Mouse (Mus musculus) gastrocnemius, postnatal 36 days (tissue): Measurements from ENCODE around the gene Zfp85. TPM values are rescaled to one million over a fixed set of nuclear protein-coding genes. Genes with fewer than 3 reads are reported as not detected.

ENCODE experiments used
- total RNA-seq, 2 experiments: library from RNA; stranded (reverse); gene quantifications; 2 replicates each; pipeline ENCODE4 v1.2.3; 2021

The Zfp85 gene
- total RNA-seq, 2 experiments from 2014 or later, result 1.7 to 2.4 TPM

Other genes with a start within 250 kb of the Zfp85 start
- not detected for gene Gm26965, start 229.1 kb downstream of the Zfp85 start, total RNA-seq
- gene Zfp87, start 229.1 kb downstream of the Zfp85 start, total RNA-seq, result 1 to 10 TPM; 3.8 to 4.2 TPM
- 1 to 10 TPM; 1.4 to 2.4 TPM for gene Zfp748, start 201.4 kb downstream of the Zfp85 start, total RNA-seq
- gene Zfp729b, start 145.5 kb downstream of the Zfp85 start, total RNA-seq, result 1 to 10 TPM; 2.2 to 2.8 TPM
- under 1 TPM; 0.22 to 0.41 TPM for gene Gm49345, start 117.5 kb downstream of the Zfp85 start, total RNA-seq
- gene Zfp729a, start 117.4 kb downstream of the Zfp85 start, total RNA-seq, result 1 to 10 TPM; 2.3 to 3.2 TPM
- gene Zfp738, start 68.2 kb downstream of the Zfp85 start, total RNA-seq, result 1 to 10 TPM; 2.0 to 4.0 TPM
- 1 to 10 TPM; 3.2 to 4.5 TPM for gene Zfp65, start 26.1 kb downstream of the Zfp85 start, total RNA-seq
- gene Zfp493, start 24.5 kb upstream of the Zfp85 start, total RNA-seq, result 1 to 10 TPM; 3.0 to 3.7 TPM
- 1 to 10 TPM; 1.2 to 1.5 TPM for gene Zfp273, start 58.5 kb upstream of the Zfp85 start, total RNA-seq
- under 1 TPM in 1 of 2 experiments, not detected in 1; 0.92 TPM for gene Gm10037, start 75.9 kb upstream of the Zfp85 start, total RNA-seq
- not detected for gene BC048507, start 108.1 kb upstream of the Zfp85 start, total RNA-seq